Mouse (Mus musculus): Measurements from ENCODE around the gene Gm6351. TPM values are rescaled to one million over a fixed set of nuclear protein-coding genes. Genes with fewer than 3 reads are reported as not detected.
"Not testable (repeated sequence)": the region's sequence is repeated elsewhere in the genome, so short reads cannot be mapped to it uniquely, and the experiment has no call there.

The Gm6351 gene
- not detected in 2 replicates for polyA plus RNA-seq (2014; fragmentation: Nextera tagmentation; extraction: Ambion mirVana)

DNA sequence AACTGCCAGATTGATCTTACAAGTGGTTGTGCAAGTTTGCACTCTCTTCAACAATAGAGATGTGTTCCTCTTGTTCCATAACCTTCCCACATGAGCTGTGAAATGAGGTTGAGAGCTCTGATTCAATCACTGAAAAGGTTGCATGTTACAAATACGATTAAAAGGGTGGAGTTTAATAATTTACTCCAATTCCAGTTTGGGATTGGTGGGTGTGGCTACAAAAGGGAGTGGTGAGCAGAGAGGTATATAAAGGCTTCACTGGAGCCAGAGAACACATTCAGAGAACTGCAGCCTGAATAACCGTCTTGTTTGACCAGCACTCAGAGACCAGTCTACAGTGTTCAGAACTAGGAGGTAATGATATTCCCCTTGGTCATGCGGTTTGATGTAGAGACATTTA is at the start of gene Gm6351:
Gm6351 (plus strand) TSS at position 301 of the 400 bp plus-strand sequence.
- not testable (repeated sequence) for H3K4me3 ChIP-seq (ENCODE audit: low read depth, low read length); ATAC-seq (replicated peaks; ENCODE audit: insufficient number of reproducible peaks, low FRiP score, low TSS enrichment); H3K9ac ChIP-seq (ENCODE audit: low read depth, low read length); H3K9me3 ChIP-seq (replicated peaks; ENCODE audit: control insufficient read depth, low read length); H3K27ac ChIP-seq (ENCODE audit: low read depth, low read length); H3K4me2 ChIP-seq; H3K36me3 ChIP-seq (ENCODE audit: control insufficient read depth, insufficient read depth, low read length); H3K4me1 ChIP-seq (ENCODE audit: control insufficient read depth, insufficient read depth, low read length); H3K27me3 ChIP-seq (ENCODE audit: control insufficient read depth, insufficient read depth, low read length)
- no CpG with 5 or more reads among the region's 3 CpGs for WGBS (ENCODE audit: insufficient replicate concordance)

- not testable (repeated sequence) for H3K36me3 ChIP-seq (ENCODE audit: control insufficient read depth, insufficient read depth, low read length); H3K4me3 ChIP-seq (ENCODE audit: low read depth, low read length); H3K9me3 ChIP-seq (replicated peaks; ENCODE audit: control insufficient read depth, low read length); H3K9ac ChIP-seq (ENCODE audit: low read depth, low read length); H3K4me1 ChIP-seq (ENCODE audit: control insufficient read depth, insufficient read depth, low read length); H3K27me3 ChIP-seq (ENCODE audit: control insufficient read depth, insufficient read depth, low read length); ATAC-seq (replicated peaks; ENCODE audit: insufficient number of reproducible peaks, low FRiP score, low TSS enrichment); H3K4me2 ChIP-seq; H3K27ac ChIP-seq (ENCODE audit: low read depth, low read length)
- no CpG with 5 or more reads among the region's 1 CpGs for WGBS (ENCODE audit: insufficient replicate concordance)
Observed at GRCm38 (mm10) chr5:94070445-94070844, 5.7 kb upstream of the Gm6351 start, which contains the start of gene BC061212. TSS of gene BC061212 (minus strand) at chr5:94070545.

Other genes with a start within 250 kb of the Gm6351 start
- gene Gm7792, start 232.6 kb upstream of the Gm6351 start, polyA plus RNA-seq (2014; fragmentation: Nextera tagmentation; extraction: Ambion mirVana): not detected in 2 replicates
- not detected in 2 replicates for gene Gm16429, start 147.3 kb upstream of the Gm6351 start, polyA plus RNA-seq (2014; fragmentation: Nextera tagmentation; extraction: Ambion mirVana)
- not detected in 2 replicates for gene BC061212, start 5.8 kb upstream of the Gm6351 start, polyA plus RNA-seq (2014; fragmentation: Nextera tagmentation; extraction: Ambion mirVana)
- not detected in 2 replicates for gene Gm3106, start 141.6 kb downstream of the Gm6351 start, polyA plus RNA-seq (2014; fragmentation: Nextera tagmentation; extraction: Ambion mirVana)
- gene A430089I19Rik, start 230.4 kb downstream of the Gm6351 start, polyA plus RNA-seq (2014; fragmentation: Nextera tagmentation; extraction: Ambion mirVana): not detected in 2 replicates
- gene Gm6502, start 238.1 kb downstream of the Gm6351 start, polyA plus RNA-seq (2014; fragmentation: Nextera tagmentation; extraction: Ambion mirVana): not detected in 2 replicates

Data from heart, embryonic 11.5 days (tissue).